Mouse (Mus musculus) midbrain, postnatal 0 days (tissue): ENCODE data around the gene Ube2g1. TPM values are rescaled to one million over a fixed set of nuclear protein-coding genes. Genes with fewer than 3 reads are reported as not detected.

Source experiments
- ATAC-seq: fragments of 200-750 bp; cut with Nextera tagmentation; 2 replicates; pipeline ENCODE4 v1.8.0; 2017; ENCODE audit warnings: moderate number of reproducible peaks, mild to moderate bottlenecking, moderate TSS enrichment, moderate library complexity; ENCODE audit not compliant: low FRiP score
- DNase-seq: peaks from one replicate; pipeline ENCODE4 v3.0.0-alpha.2; 2015; ENCODE audit warnings: low spot score
- H3K27ac ChIP-seq: fragments of 300-500 bp; sonication (generic); 2 replicates; pipeline ENCODE4 v1.5.1; 2014; ENCODE audit warnings: low read depth, mild to moderate bottlenecking, low read length, mixed read lengths
- H3K27me3 ChIP-seq: fragments of 300-500 bp; sonication (generic); 2 replicates; pipeline ENCODE4 v1.6.1; 2014; ENCODE audit warnings: low read length, control low read depth, mixed read lengths; ENCODE audit not compliant: insufficient read depth
- H3K36me3 ChIP-seq: fragments of 300-500 bp; sonication (generic); 2 replicates; pipeline ENCODE4 v1.6.1; 2014; ENCODE audit warnings: low read length, control low read depth, mixed read lengths; ENCODE audit not compliant: insufficient read depth
- H3K4me1 ChIP-seq: fragments of 300-500 bp; sonication (generic); 2 replicates; pipeline ENCODE4 v1.6.1; 2014; ENCODE audit warnings: mild to moderate bottlenecking, control low read depth, antibody characterized with exemption, low read length, mixed read lengths; ENCODE audit not compliant: insufficient read depth
- H3K4me2 ChIP-seq: fragments of 300-500 bp; sonication (generic); 2 replicates; pipeline ENCODE4 v1.6.1; 2014; ENCODE audit warnings: low read depth, mild to moderate bottlenecking, low read length, mixed read lengths; ENCODE audit not compliant: poor library complexity, severe bottlenecking
- H3K4me3 ChIP-seq: fragments of 300-500 bp; sonication (generic); 2 replicates; pipeline ENCODE4 v1.5.1; 2014; ENCODE audit warnings: low read depth, mild to moderate bottlenecking, low read length, moderate library complexity
- H3K9ac ChIP-seq: fragments of 300-500 bp; sonication (generic); replicated peaks from 2 replicates; pipeline ENCODE4 v1.6.1; 2014; ENCODE audit warnings: mild to moderate bottlenecking, low read length, moderate library complexity, mixed read lengths; ENCODE audit not compliant: poor library complexity, severe bottlenecking
- H3K9me3 ChIP-seq: fragments of 300-500 bp; sonication (generic); 2 replicates; pipeline ENCODE4 v1.6.1; 2016; ENCODE audit warnings: low read length, control low read depth
- CTCF ChIP-seq: IDR thresholded peaks from 2 replicates; pipeline ENCODE4 v1.5.1; 2016; ENCODE audit warnings: antibody characterized with exemption, mild to moderate bottlenecking
- WGBS: fragments of 180-500 bp; shearing (Covaris S2); extraction: QIAGEN DNeasy Blood & Tissue Kit; methylation state at CpG from one replicate; pipeline ENCODE4 v1.1.7; 2014; 5-methylcytosine and 5-hydroxymethylcytosine counted together
- polyA plus RNA-seq: library from polyadenylated mRNA; unstranded; fragments of >200 nt; fragmentation: Nextera tagmentation; extraction: Ambion mirVana; gene quantifications from 2 replicates; pipeline ENCODE4 v1.2.1, GENCODE M21; 2015
- total RNA-seq: library from RNA; depleted of rRNA; stranded (reverse); fragments of >200 nt; gene quantifications from 2 replicates; pipeline ENCODE4 v1.2.3, GENCODE M21; 2014

Ube2g1 gene
- total and polyA plus RNA-seq, 2 experiments from 2014 or later, result 46.0 to 64.5 TPM

GRCm38 (mm10) chr11:72569051-72569450 is 38.0 kb upstream of the Ube2g1 start:
- no peak overlapping the region for H3K4me3 ChIP-seq
- H3K9me3 ChIP-seq, result no peaks in the 10 kb centered on the region
- ATAC-seq (no peak), DNase-seq (no peak)
- no peaks in the 10 kb centered on the region for H3K36me3 ChIP-seq
- H3K4me2 ChIP-seq, result no peak overlapping the region
- TF ChIP-seq CTCF, result no peak
- no peaks in the 10 kb centered on the region for H3K27me3 ChIP-seq
- no peak overlapping the region for H3K27ac ChIP-seq
- WGBS, result 60% methylated on average over 8 of the region's 8 CpGs
- no peaks in the 10 kb centered on the region for H3K4me1 ChIP-seq
- no peak overlapping the region for H3K9ac ChIP-seq

- WGBS, result 73% methylated on average over 11 of the region's 11 CpGs
Measured at GRCm38 (mm10) chr11:72569671-72570318, 37.3 kb upstream of the Ube2g1 start.

GRCm38 (mm10) chr11:72570319-72570979 is 36.6 kb upstream of the Ube2g1 start:
- peak; percentile 76 for ATAC-seq
- peak; percentile 93 for DNase-seq
- Histone ChIP-seq H3K9ac (no peak overlapping the region), H3K27me3 (no peaks in the 10 kb centered on the region), H3K4me3 (peak overlapping the region; percentile 26), H3K27ac (no peak overlapping the region), H3K4me1 (no peaks in the 10 kb centered on the region), H3K4me2 (peak overlapping the region; percentile 45), H3K36me3 (no peaks in the 10 kb centered on the region), H3K9me3 (no peaks in the 10 kb centered on the region)
- peak; percentile 90 for TF ChIP-seq CTCF
- 3% methylated on average over 18 of the region's 18 CpGs for whole genome bisulfite sequencing

More at GRCm38 (mm10) chr11:72569671-72570318, 37.3 kb upstream of the Ube2g1 start:
- Histone ChIP-seq H3K9me3 (no peaks in the 10 kb centered on the region), H3K4me3 (no peak overlapping the region; the same call in 1 of the 2 replicates), H3K4me1 (no peaks in the 10 kb centered on the region), H3K27ac (no peak overlapping the region), H3K4me2 (no peak overlapping the region), H3K36me3 (no peaks in the 10 kb centered on the region), H3K9ac (no peak overlapping the region), H3K27me3 (no peaks in the 10 kb centered on the region)
- DNase-seq (no peak), ATAC-seq (no peak)
- no peak for TF ChIP-seq CTCF

GRCm38 (mm10) chr11:72573819-72574218 is 33.3 kb upstream of the Ube2g1 start:
- peak; percentile 64 for TF ChIP-seq CTCF
- DNase-seq (peak; percentile 39), ATAC-seq (no peak)
- Histone ChIP-seq H3K9me3 (no peaks in the 10 kb centered on the region), H3K4me3 (no peak overlapping the region), H3K27me3 (no peaks in the 10 kb centered on the region), H3K36me3 (no peaks in the 10 kb centered on the region), H3K27ac (no peak overlapping the region), H3K4me2 (no peak overlapping the region), H3K4me1 (peaks cover 6% of the 10 kb centered on the region; the same call in 1 of the 2 replicates), H3K9ac (no peak overlapping the region)
- 100% methylated on average over 1 of the region's 1 CpGs for WGBS

GRCm38 (mm10) chr11:72576111-72576465 is 31.0 kb upstream of the Ube2g1 start:
- no peaks in the 10 kb centered on the region for H3K9me3 ChIP-seq
- H3K9ac ChIP-seq, result 0 out of 2 replicates have a peak overlapping the region, but pooled peaks have one; percentile 46
- peak; percentile 9 for DNase-seq
- peak overlapping the region; percentile 62 for H3K4me2 ChIP-seq
- no peak for ATAC-seq
- H3K36me3 ChIP-seq, result no peaks in the 10 kb centered on the region
- H3K27ac ChIP-seq, result no peak overlapping the region
- TF ChIP-seq CTCF, result no peak
- no peaks in the 10 kb centered on the region for H3K27me3 ChIP-seq
- WGBS, result 20% methylated on average over 7 of the region's 7 CpGs
- H3K4me1 ChIP-seq, result peaks cover 6% of the 10 kb centered on the region; the same call in 1 of the 2 replicates
- H3K4me3 ChIP-seq, result peak overlapping the region; percentile 28
